Mouse (Mus musculus) embryonic facial prominence, embryonic 11.5 days (tissue): ENCODE measurements around the gene Rprml. TPM values are rescaled to one million over a fixed set of nuclear protein-coding genes. Genes with fewer than 3 reads are reported as not detected.

Source experiments
- ATAC-seq: fragments of 200-750 bp; cut with Nextera tagmentation; replicated peaks from 2 replicates; pipeline ENCODE4 v1.8.0; 2017; ENCODE audit warnings: low read depth; ENCODE audit not compliant: insufficient number of reproducible peaks, low FRiP score, low TSS enrichment
- DNase-seq: peaks from one replicate; pipeline ENCODE4 v3.0.0-alpha.2; 2015; ENCODE audit warnings: low spot score
- H3K27ac ChIP-seq: fragments of 300-500 bp; sonication (generic); replicated peaks from 2 replicates; pipeline ENCODE4 v1.5.1; 2014; ENCODE audit warnings: mild to moderate bottlenecking, low read depth, low read length, control low read depth
- H3K27me3 ChIP-seq: fragments of 300-500 bp; sonication (generic); 2 replicates; pipeline ENCODE4 v1.6.1; 2014; ENCODE audit warnings: mild to moderate bottlenecking, low read length, moderate library complexity, mixed read lengths; ENCODE audit not compliant: control insufficient read depth, insufficient read depth
- H3K36me3 ChIP-seq: fragments of 300-500 bp; sonication (generic); replicated peaks from 2 replicates; pipeline ENCODE4 v1.6.1; 2014; ENCODE audit warnings: low read depth, mild to moderate bottlenecking, low read length, moderate library complexity, mixed read lengths; ENCODE audit not compliant: control insufficient read depth, insufficient read depth
- H3K4me1 ChIP-seq: fragments of 300-500 bp; sonication (generic); 2 replicates; pipeline ENCODE4 v1.6.1; 2014; ENCODE audit warnings: low read length, mixed read lengths; ENCODE audit not compliant: control insufficient read depth, insufficient read depth
- H3K4me2 ChIP-seq: fragments of 300-500 bp; sonication (generic); 2 replicates; pipeline ENCODE4 v1.6.1; 2014; ENCODE audit warnings: low read depth, mild to moderate bottlenecking, control low read depth, low read length, moderate library complexity
- H3K4me3 ChIP-seq: fragments of 300-500 bp; sonication (generic); 2 replicates; pipeline ENCODE4 v1.5.1; 2014; ENCODE audit warnings: low read depth, low read length, control low read depth
- H3K9ac ChIP-seq: fragments of 300-500 bp; sonication (generic); replicated peaks from 2 replicates; pipeline ENCODE4 v1.6.1; 2014; ENCODE audit warnings: mild to moderate bottlenecking, control low read depth, low read length
- H3K9me3 ChIP-seq: fragments of 300-500 bp; sonication (generic); replicated peaks from 2 replicates; pipeline ENCODE4 v1.6.1; 2016; ENCODE audit warnings: mild to moderate bottlenecking, low read length, inconsistent platforms, mixed read lengths; ENCODE audit not compliant: control insufficient read depth
- WGBS: fragments of 180-500 bp; shearing (Covaris S2); extraction: QIAGEN DNeasy Blood & Tissue Kit; methylation state at CpG from one replicate; pipeline ENCODE4 v1.1.7; 2014; 5-methylcytosine and 5-hydroxymethylcytosine counted together
- polyA plus RNA-seq: library from polyadenylated mRNA; unstranded; fragments of >200 nt; fragmentation: Nextera tagmentation; extraction: Ambion mirVana; gene quantifications from 2 replicates; pipeline ENCODE4 v1.2.1, GENCODE M21; 2014

The Rprml gene
- polyA plus RNA-seq, 1 experiment from 2014 or later, result 0.35 TPM

- H3K36me3 ChIP-seq, result no peaks in the 10 kb centered on the region
- H3K4me1 ChIP-seq, result peaks cover 9% of the 10 kb centered on the region
- H3K4me2 ChIP-seq, result no peak overlapping the region
- H3K9me3 ChIP-seq, result no peaks in the 10 kb centered on the region
- no peak overlapping the region for H3K9ac ChIP-seq
- 79% methylated on average over 6 of the region's 6 CpGs for WGBS
- DNase-seq, result no peak
- H3K4me3 ChIP-seq, result no peak overlapping the region
- no peak for ATAC-seq
- no peak overlapping the region for H3K27ac ChIP-seq
- H3K27me3 ChIP-seq, result peaks cover 42% of the 10 kb centered on the region
Measured at GRCm38 (mm10) chr11:103651426-103651825, 2.1 kb downstream of the Rprml start.

- Histone ChIP-seq H3K4me2 (no peak overlapping the region), H3K27ac (no peak overlapping the region), H3K36me3 (no peaks in the 10 kb centered on the region), H3K4me3 (no peak overlapping the region), H3K4me1 (peaks cover 6% of the 10 kb centered on the region; the same call in 1 of the 2 replicates), H3K9ac (no peak overlapping the region), H3K27me3 (peaks cover 33% of the 10 kb centered on the region), H3K9me3 (no peaks in the 10 kb centered on the region)
- DNase-seq (no peak), ATAC-seq (no peak)
- WGBS, result 71% methylated on average over 10 of the region's 10 CpGs
Measured at GRCm38 (mm10) chr11:103653359-103653965, 4.1 kb downstream of the Rprml start.

GRCm38 (mm10) chr11:103656520-103656919 is 7.2 kb downstream of the Rprml start:
- 8% methylated on average over 3 of the region's 3 CpGs for WGBS
- Histone ChIP-seq H3K4me3 (no peak overlapping the region), H3K4me2 (no peak overlapping the region), H3K36me3 (no peaks in the 10 kb centered on the region), H3K27ac (no peak overlapping the region), H3K4me1 (no peaks in the 10 kb centered on the region), H3K27me3 (peaks cover 11% of the 10 kb centered on the region), H3K9ac (no peak overlapping the region), H3K9me3 (no peaks in the 10 kb centered on the region)
- DNase-seq (peak; percentile 88), ATAC-seq (no peak)

- H3K9ac ChIP-seq, result no peak overlapping the region
- peaks cover 6% of the 10 kb centered on the region; the same call in 1 of the 2 replicates for H3K27me3 ChIP-seq
- no peak overlapping the region for H3K27ac ChIP-seq
- no peaks in the 10 kb centered on the region for H3K36me3 ChIP-seq
- no peak overlapping the region for H3K4me2 ChIP-seq
- no peaks in the 10 kb centered on the region for H3K9me3 ChIP-seq
- no peak for DNase-seq
- no peaks in the 10 kb centered on the region for H3K4me1 ChIP-seq
- ATAC-seq, result no peak
- WGBS, result 85% methylated on average over 7 of the region's 7 CpGs
- H3K4me3 ChIP-seq, result no peak overlapping the region
Measured at GRCm38 (mm10) chr11:103658189-103658588, 8.8 kb downstream of the Rprml start.

GRCm38 (mm10) chr11:103661863-103662262 is 12.5 kb downstream of the Rprml start:
- Histone ChIP-seq H3K4me1 (no peaks in the 10 kb centered on the region), H3K9me3 (no peaks in the 10 kb centered on the region), H3K4me2 (no peak overlapping the region), H3K27ac (no peak overlapping the region), H3K9ac (no peak overlapping the region), H3K27me3 (peaks cover under 1% of the 10 kb centered on the region; the same call in 1 of the 2 replicates), H3K4me3 (no peak overlapping the region), H3K36me3 (no peaks in the 10 kb centered on the region)
- WGBS, result 53% methylated on average over 4 of the region's 4 CpGs
- no peak for DNase-seq
- no peak for ATAC-seq

- 82% methylated on average over 5 of the region's 5 CpGs for WGBS
- no peaks in the 10 kb centered on the region; the same call in 1 of the 2 replicates for H3K27me3 ChIP-seq
- H3K4me3 ChIP-seq, result no peak overlapping the region
- no peak overlapping the region for H3K27ac ChIP-seq
- H3K9ac ChIP-seq, result no peak overlapping the region
- no peak for ATAC-seq
- H3K4me2 ChIP-seq, result no peak overlapping the region
- no peaks in the 10 kb centered on the region for H3K9me3 ChIP-seq
- no peaks in the 10 kb centered on the region for H3K4me1 ChIP-seq
- no peaks in the 10 kb centered on the region for H3K36me3 ChIP-seq
- DNase-seq, result no peak
Measured at GRCm38 (mm10) chr11:103662546-103662945, 13.2 kb downstream of the Rprml start.

GRCm38 (mm10) chr11:103663119-103663518 is 13.7 kb downstream of the Rprml start:
- Histone ChIP-seq H3K4me3 (no peak overlapping the region), H3K27me3 (no peaks in the 10 kb centered on the region; the same call in 1 of the 2 replicates), H3K27ac (no peak overlapping the region), H3K9me3 (no peaks in the 10 kb centered on the region), H3K36me3 (no peaks in the 10 kb centered on the region), H3K4me1 (no peaks in the 10 kb centered on the region), H3K9ac (no peak overlapping the region), H3K4me2 (no peak overlapping the region)
- DNase-seq (no peak), ATAC-seq (no peak)
- 82% methylated on average over 8 of the region's 8 CpGs for WGBS

- WGBS, result 54% methylated on average over 1 of the region's 1 CpGs
- DNase-seq (no peak), ATAC-seq (no peak)
- H3K4me3 ChIP-seq, result no peak overlapping the region
- H3K36me3 ChIP-seq, result no peaks in the 10 kb centered on the region
- no peaks in the 10 kb centered on the region for H3K9me3 ChIP-seq
- no peak overlapping the region for H3K27ac ChIP-seq
- H3K4me2 ChIP-seq, result no peak overlapping the region
- no peaks in the 10 kb centered on the region for H3K4me1 ChIP-seq
- H3K27me3 ChIP-seq, result no peaks in the 10 kb centered on the region; the same call in 1 of the 2 replicates
- no peak overlapping the region for H3K9ac ChIP-seq
Measured at GRCm38 (mm10) chr11:103665695-103666094, 16.3 kb downstream of the Rprml start.
